Mouse (Mus musculus): ENCODE measurements around the gene 1300017J02Rik.

- TF ChIP-seq CTCF (IDR thresholded peaks at IDR 0.05; ENCODE audit: control insufficient read depth, insufficient read depth, insufficient read length) (no peak), MYOD1 (IDR thresholded peaks at IDR 0.05; ENCODE audit: control insufficient read depth, insufficient read length, low read depth) (no peak), MYOG (IDR thresholded peaks at IDR 0.05; ENCODE audit: control insufficient read depth, extremely low read depth, insufficient read length) (no peak), USF1 (IDR thresholded peaks at IDR 0.05; ENCODE audit: low read depth) (no peak), MAX (IDR thresholded peaks at IDR 0.05) (no peak), CEBPB (IDR thresholded peaks at IDR 0.05; ENCODE audit: low read depth) (no peak)
Measured at GRCm38 (mm10) chr9:103286396-103286795, 18.5 kb downstream of the 1300017J02Rik start.
